Mouse (Mus musculus) limb, embryonic 12.5 days (tissue): ENCODE data around the gene Smim11. TPM values are rescaled to one million over a fixed set of nuclear protein-coding genes. Genes with fewer than 3 reads are reported as not detected.
A peak's percentile ranks its signal among the peaks of the same experiment; 100 is the strongest.

ENCODE experiments used
- ATAC-seq: fragments of 200-750 bp; cut with Nextera tagmentation; 2 replicates; pipeline ENCODE4 v1.8.0; 2017; ENCODE audit warnings: low read depth, moderate TSS enrichment; ENCODE audit not compliant: insufficient number of reproducible peaks, insufficient read depth, low FRiP score, low TSS enrichment
- H3K27ac ChIP-seq: fragments of 300-500 bp; sonication (generic); 2 replicates; pipeline ENCODE4 v1.5.1; 2016; ENCODE audit warnings: mild to moderate bottlenecking, moderate library complexity
- H3K27me3 ChIP-seq: fragments of 300-500 bp; sonication (generic); 2 replicates; pipeline ENCODE4 v1.6.1; 2016; ENCODE audit warnings: mild to moderate bottlenecking, moderate library complexity
- H3K36me3 ChIP-seq: fragments of 300-500 bp; sonication (generic); 2 replicates; pipeline ENCODE4 v1.6.1; 2016; ENCODE audit warnings: mild to moderate bottlenecking, moderate library complexity
- H3K4me1 ChIP-seq: fragments of 300-500 bp; sonication (generic); replicated peaks from 2 replicates; pipeline ENCODE4 v1.6.1; 2016
- H3K4me2 ChIP-seq: fragments of 300-500 bp; sonication (generic); 2 replicates; pipeline ENCODE4 v1.6.1; 2016; ENCODE audit warnings: mild to moderate bottlenecking, moderate library complexity
- H3K4me3 ChIP-seq: fragments of 300-500 bp; sonication (generic); replicated peaks from 2 replicates; pipeline ENCODE4 v1.5.1; 2016; ENCODE audit warnings: mild to moderate bottlenecking
- H3K9ac ChIP-seq: fragments of 300-500 bp; sonication (generic); replicated peaks from 2 replicates; pipeline ENCODE4 v1.6.1; 2016; ENCODE audit warnings: mild to moderate bottlenecking, moderate library complexity
- H3K9me3 ChIP-seq: fragments of 300-500 bp; sonication (generic); 2 replicates; pipeline ENCODE4 v1.6.1; 2016; ENCODE audit warnings: mild to moderate bottlenecking, moderate library complexity
- WGBS: fragments of 180-500 bp; shearing (Covaris S2); methylation state at CpG from one replicate; pipeline ENCODE4 v1.1.7; 2016; 5-methylcytosine and 5-hydroxymethylcytosine counted together
- polyA plus RNA-seq: library from polyadenylated mRNA; unstranded; fragments of >200 nt; fragmentation: Nextera tagmentation; extraction: Ambion mirVana; gene quantifications from 2 replicates; pipeline ENCODE4 v1.2.1, GENCODE M21; 2016

Gene Smim11
- polyA plus RNA-seq, 1 experiment from 2014 or later: 152 TPM

GRCm38 (mm10) chr16:92346297-92346916 lies 45.3 kb downstream of the Smim11 start:
- 77% methylated on average over 13 of the region's 13 CpGs for WGBS
- no peak overlapping the region for H3K4me2 ChIP-seq
- H3K27me3 ChIP-seq: 0 out of 2 replicates have a peak, but pooled peaks cover 3% of the 10 kb centered on the region
- no peak overlapping the region for H3K27ac ChIP-seq
- H3K9me3 ChIP-seq: no peaks in the 10 kb centered on the region
- H3K9ac ChIP-seq: no peak overlapping the region
- H3K36me3 ChIP-seq: no peaks in the 10 kb centered on the region
- no peak overlapping the region for H3K4me3 ChIP-seq
- H3K4me1 ChIP-seq: peaks cover 3% of the 10 kb centered on the region; the same call in 1 of the 2 replicates
- ATAC-seq: no peak

- Histone ChIP-seq H3K36me3 (no peaks in the 10 kb centered on the region), H3K27ac (no peak overlapping the region), H3K9me3 (no peaks in the 10 kb centered on the region), H3K4me1 (peaks cover 10% of the 10 kb centered on the region), H3K9ac (no peak overlapping the region), H3K4me2 (no peak overlapping the region), H3K4me3 (no peak overlapping the region), H3K27me3 (0 out of 2 replicates have a peak, but pooled peaks cover 3% of the 10 kb centered on the region)
- ATAC-seq: no peak
- WGBS: 87% methylated on average over 12 of the region's 12 CpGs
These were observed 47.9 kb downstream of the Smim11 start for GRCm38 (mm10) chr16:92348941-92349340.

GRCm38 (mm10) chr16:92353295-92353694 lies 52.2 kb downstream of the Smim11 start:
- H3K27me3 ChIP-seq: peaks cover 18% of the 10 kb centered on the region
- peaks cover 26% of the 10 kb centered on the region for H3K4me1 ChIP-seq
- H3K36me3 ChIP-seq: no peaks in the 10 kb centered on the region
- no peak overlapping the region for H3K4me2 ChIP-seq
- 85% methylated on average over 12 of the region's 12 CpGs for WGBS
- no peak overlapping the region for H3K9ac ChIP-seq
- H3K9me3 ChIP-seq: no peaks in the 10 kb centered on the region
- no peak overlapping the region for H3K4me3 ChIP-seq
- ATAC-seq: no peak
- H3K27ac ChIP-seq: peak overlapping the region; percentile 67

- no peak overlapping the region for H3K4me3 ChIP-seq
- ATAC-seq: no peak
- peaks cover 22% of the 10 kb centered on the region for H3K27me3 ChIP-seq
- 19% methylated on average over 2 of the region's 2 CpGs for WGBS
- H3K9me3 ChIP-seq: no peaks in the 10 kb centered on the region
- H3K9ac ChIP-seq: no peak overlapping the region
- peaks cover 31% of the 10 kb centered on the region for H3K4me1 ChIP-seq
- no peak overlapping the region for H3K4me2 ChIP-seq
- H3K27ac ChIP-seq: peak overlapping the region; percentile 67
- H3K36me3 ChIP-seq: no peaks in the 10 kb centered on the region
These were observed 52.8 kb downstream of the Smim11 start for GRCm38 (mm10) chr16:92353897-92354296.

- Histone ChIP-seq H3K9ac (no peak overlapping the region), H3K27me3 (peaks cover 30% of the 10 kb centered on the region), H3K9me3 (no peaks in the 10 kb centered on the region), H3K4me1 (peaks cover 33% of the 10 kb centered on the region), H3K36me3 (no peaks in the 10 kb centered on the region), H3K4me2 (no peak overlapping the region), H3K27ac (no peak overlapping the region), H3K4me3 (no peak overlapping the region)
- 81% methylated on average over 5 of the region's 5 CpGs for WGBS
- no peak for ATAC-seq
These were observed 54.3 kb downstream of the Smim11 start for GRCm38 (mm10) chr16:92355366-92355765.

- Histone ChIP-seq H3K4me3 (no peak overlapping the region), H3K4me2 (no peak overlapping the region), H3K9me3 (no peaks in the 10 kb centered on the region), H3K9ac (no peak overlapping the region), H3K27ac (no peak overlapping the region), H3K4me1 (peaks cover 33% of the 10 kb centered on the region), H3K36me3 (no peaks in the 10 kb centered on the region), H3K27me3 (peaks cover 30% of the 10 kb centered on the region)
- no peak for ATAC-seq
- 79% methylated on average over 11 of the region's 11 CpGs for WGBS
These were observed 54.9 kb downstream of the Smim11 start for GRCm38 (mm10) chr16:92355982-92356381.

GRCm38 (mm10) chr16:92357023-92357422 lies 55.9 kb downstream of the Smim11 start:
- peaks cover 30% of the 10 kb centered on the region for H3K27me3 ChIP-seq
- H3K4me1 ChIP-seq: peaks cover 33% of the 10 kb centered on the region
- no peaks in the 10 kb centered on the region for H3K9me3 ChIP-seq
- no peak for ATAC-seq
- H3K27ac ChIP-seq: no peak overlapping the region
- no peak overlapping the region for H3K9ac ChIP-seq
- no peak overlapping the region for H3K4me3 ChIP-seq
- WGBS: 79% methylated on average over 9 of the region's 9 CpGs
- no peak overlapping the region for H3K4me2 ChIP-seq
- H3K36me3 ChIP-seq: no peaks in the 10 kb centered on the region

- H3K4me2 ChIP-seq: no peak overlapping the region
- H3K36me3 ChIP-seq: no peaks in the 10 kb centered on the region
- WGBS: 78% methylated on average over 10 of the region's 10 CpGs
- peaks cover 33% of the 10 kb centered on the region for H3K4me1 ChIP-seq
- peaks cover 30% of the 10 kb centered on the region for H3K27me3 ChIP-seq
- no peaks in the 10 kb centered on the region for H3K9me3 ChIP-seq
- ATAC-seq: no peak
- H3K9ac ChIP-seq: no peak overlapping the region
- H3K27ac ChIP-seq: no peak overlapping the region
- no peak overlapping the region for H3K4me3 ChIP-seq
These were observed 56.5 kb downstream of the Smim11 start for GRCm38 (mm10) chr16:92357566-92357965.

- peak overlapping the region; percentile 39 for H3K4me2 ChIP-seq
These were observed 57.6 kb downstream of the Smim11 start for GRCm38 (mm10) chr16:92358734-92359133.

GRCm38 (mm10) chr16:92359229-92359628 lies 58.1 kb downstream of the Smim11 start, which contains the start of gene Kcne1:
Gene Kcne1, minus strand, starts transcription at chr16:92359468.
- Histone ChIP-seq H3K36me3 (no peaks in the 10 kb centered on the region), H3K27ac (no peak within 1 kb of the TSS), H3K4me3 (no peak within 1 kb of the TSS), H3K9ac (no peak within 1 kb of the TSS), H3K27me3 (peaks cover 30% of the 10 kb centered on the region), H3K4me2 (peak within 1 kb of the TSS; percentile 39), H3K4me1 (peaks cover 24% of the 10 kb centered on the region), H3K9me3 (no peaks in the 10 kb centered on the region)
- 47% methylated on average over 9 of the region's 9 CpGs for WGBS
- no peak; the same call in 1 of the 2 replicates for ATAC-seq

More at GRCm38 (mm10) chr16:92358734-92359133, 57.6 kb downstream of the Smim11 start:
- H3K27ac ChIP-seq: no peak overlapping the region
- peaks cover 29% of the 10 kb centered on the region for H3K4me1 ChIP-seq
- no peak; the same call in 1 of the 2 replicates for ATAC-seq
- H3K4me3 ChIP-seq: no peak overlapping the region
- 17% methylated on average over 9 of the region's 9 CpGs for WGBS
- H3K9ac ChIP-seq: no peak overlapping the region
- no peaks in the 10 kb centered on the region for H3K9me3 ChIP-seq
- H3K36me3 ChIP-seq: no peaks in the 10 kb centered on the region
- H3K27me3 ChIP-seq: peaks cover 30% of the 10 kb centered on the region

- Histone ChIP-seq H3K36me3 (no peaks in the 10 kb centered on the region), H3K9ac (no peak overlapping the region), H3K27ac (no peak overlapping the region), H3K27me3 (peaks cover 29% of the 10 kb centered on the region), H3K4me1 (peaks cover 20% of the 10 kb centered on the region), H3K4me2 (no peak overlapping the region), H3K9me3 (no peaks in the 10 kb centered on the region), H3K4me3 (no peak overlapping the region)
- no peak for ATAC-seq
- 79% methylated on average over 7 of the region's 7 CpGs for WGBS
These were observed 59.6 kb downstream of the Smim11 start for GRCm38 (mm10) chr16:92360711-92361110.
